Mouse (Mus musculus) ovary, adult 18-20 months (tissue): ENCODE measurements around the gene Anln.
A peak's percentile ranks its signal among the peaks of the same experiment; 100 is the strongest.
"Not testable (repeated sequence)": the region's sequence is repeated elsewhere in the genome, so short reads cannot be mapped to it uniquely, and the experiment has no call there.

ENCODE experiments used
- DNase-seq: peaks from one replicate; pipeline ENCODE4 v3.0.0; 2022; ENCODE audit warnings: low spot score, mixed read lengths

The Anln gene

DNA sequence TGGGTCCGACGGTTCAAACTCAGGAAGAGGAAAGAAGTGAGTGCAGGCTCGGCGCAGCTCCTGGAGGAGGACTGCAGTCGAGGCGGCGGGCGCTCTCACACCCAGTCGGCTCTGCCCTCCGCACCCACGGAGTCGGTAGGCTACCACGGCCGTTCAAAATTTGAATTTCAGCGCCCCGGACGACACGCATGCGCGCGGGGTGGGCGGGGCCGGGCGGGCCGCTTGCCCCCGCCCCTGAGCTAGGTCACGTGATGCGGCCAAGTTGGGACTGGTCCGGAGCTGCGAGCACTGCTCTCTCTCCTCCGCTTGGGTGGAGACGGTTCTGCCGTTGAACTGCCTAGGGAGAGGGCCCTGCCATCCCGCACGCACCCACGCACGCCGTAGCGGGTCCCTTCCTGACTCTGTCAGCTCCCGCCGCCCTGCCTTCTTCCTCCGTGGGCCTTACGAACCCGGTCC, at the start of gene Anln:
TSS of gene Anln (minus strand) at position 168 of the 456 bp plus-strand sequence.
- DNase-seq: peak; percentile 86

- DNase-seq: no peak
These were observed 45.1 kb upstream of the Anln start for GRCm38 (mm10) chr9:22434101-22434500.

DNA sequence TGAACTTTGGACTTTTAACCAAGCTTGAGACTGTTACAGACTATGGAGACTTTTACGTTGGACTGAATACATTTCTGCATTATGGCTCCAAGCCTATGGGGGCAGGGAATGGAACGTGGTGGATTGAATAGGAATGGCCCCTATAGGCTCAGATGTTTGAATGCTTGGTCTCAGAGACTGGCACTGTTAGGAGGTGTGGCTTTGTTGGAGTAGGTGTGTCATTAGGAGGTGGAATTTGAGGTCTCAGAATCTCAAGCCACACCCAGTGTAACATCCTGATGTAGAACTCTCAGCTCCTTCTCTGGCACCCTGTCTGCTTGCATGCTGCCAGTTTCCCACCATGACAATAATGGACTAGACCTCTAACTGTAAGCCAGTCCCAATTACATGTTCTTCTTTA, 44.2 kb upstream of the Anln start:
- DNase-seq: no peak

- DNase-seq: no peak
These were observed 41.4 kb upstream of the Anln start for GRCm38 (mm10) chr9:22430315-22430840.

- DNase-seq: no peak
These were observed 40.7 kb upstream of the Anln start for GRCm38 (mm10) chr9:22429533-22430241.

GRCm38 (mm10) chr9:22428666-22429410, 39.9 kb upstream of the Anln start:
- no peak for DNase-seq

DNA sequence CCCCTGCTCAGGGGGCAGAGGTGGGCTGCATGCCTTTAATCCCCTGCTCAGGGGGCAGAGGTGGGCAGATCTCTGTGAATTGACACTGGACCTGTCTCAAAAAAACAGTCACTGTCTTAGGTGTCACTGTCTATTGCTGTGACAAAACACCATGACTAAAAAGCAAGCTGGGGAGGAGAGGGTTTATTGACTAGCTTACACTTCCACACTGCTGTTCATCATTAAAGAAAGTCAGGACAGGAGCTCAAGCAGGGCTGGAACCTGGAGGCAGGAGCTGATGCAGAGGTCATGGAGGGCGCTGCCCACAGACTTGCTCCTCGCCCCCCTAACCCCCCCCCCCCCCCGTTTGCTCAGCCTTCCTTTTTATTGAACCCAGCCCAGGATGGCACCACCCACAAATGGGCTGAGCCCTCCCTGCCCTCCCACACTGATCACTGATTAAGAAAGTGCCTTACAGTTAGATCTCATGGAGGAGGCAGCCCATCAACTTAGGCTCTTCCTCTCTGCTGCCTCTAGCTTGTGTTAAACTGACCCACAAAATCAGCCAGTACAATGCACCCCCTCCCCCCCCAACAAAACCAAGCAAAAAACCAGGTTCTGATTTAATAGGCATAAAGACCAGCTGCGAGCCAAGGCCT, 39.2 kb upstream of the Anln start:
- no peak for DNase-seq

GRCm38 (mm10) chr9:22424719-22425118, 35.7 kb upstream of the Anln start:
- no peak for DNase-seq

DNA sequence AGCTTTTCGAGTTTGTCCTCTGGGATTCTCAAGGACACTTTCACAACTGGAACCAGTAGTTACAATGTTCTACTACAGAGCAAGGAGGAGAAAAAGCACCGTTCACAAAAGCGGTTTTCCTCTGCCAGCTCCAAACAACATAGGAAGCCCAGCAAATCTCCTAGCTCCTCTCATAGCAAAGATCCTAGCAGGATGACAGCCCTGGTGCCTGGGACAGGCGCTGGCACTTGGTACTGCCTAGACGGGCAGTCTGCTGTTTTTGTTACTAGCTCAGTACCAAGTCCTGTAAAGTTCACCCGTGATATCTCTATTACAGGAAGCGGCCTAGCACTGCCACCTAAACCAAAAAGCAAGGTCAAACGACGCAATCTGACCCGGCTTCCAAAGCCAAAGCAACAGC, 35.2 kb upstream of the Anln start:
- no peak for DNase-seq

DNA sequence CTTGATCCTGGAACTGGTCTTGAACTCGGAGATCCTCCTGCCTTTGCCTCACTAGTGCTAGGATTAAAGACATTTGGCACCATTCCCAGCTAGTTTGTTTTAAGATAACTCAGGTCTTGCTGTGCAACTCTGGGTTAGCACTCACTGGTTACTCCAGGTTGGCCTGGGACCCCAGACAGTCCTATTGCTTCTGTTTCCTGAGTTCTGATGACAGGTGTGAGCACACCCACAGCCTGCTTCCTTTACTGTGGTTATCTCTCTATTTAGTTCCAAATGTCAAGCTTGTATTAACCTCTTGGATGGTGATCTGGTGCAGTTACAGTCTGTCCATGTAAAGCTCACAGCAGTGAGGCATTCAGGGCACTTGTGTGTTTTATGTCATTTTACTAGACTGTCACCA, 34.5 kb upstream of the Anln start:
- no peak for DNase-seq

GRCm38 (mm10) chr9:22422559-22422958, 33.6 kb upstream of the Anln start:
- no peak for DNase-seq

GRCm38 (mm10) chr9:22420491-22420890, 31.5 kb upstream of the Anln start:
- DNase-seq: no peak

GRCm38 (mm10) chr9:22419877-22420276, 30.9 kb upstream of the Anln start:
- no peak for DNase-seq

DNA sequence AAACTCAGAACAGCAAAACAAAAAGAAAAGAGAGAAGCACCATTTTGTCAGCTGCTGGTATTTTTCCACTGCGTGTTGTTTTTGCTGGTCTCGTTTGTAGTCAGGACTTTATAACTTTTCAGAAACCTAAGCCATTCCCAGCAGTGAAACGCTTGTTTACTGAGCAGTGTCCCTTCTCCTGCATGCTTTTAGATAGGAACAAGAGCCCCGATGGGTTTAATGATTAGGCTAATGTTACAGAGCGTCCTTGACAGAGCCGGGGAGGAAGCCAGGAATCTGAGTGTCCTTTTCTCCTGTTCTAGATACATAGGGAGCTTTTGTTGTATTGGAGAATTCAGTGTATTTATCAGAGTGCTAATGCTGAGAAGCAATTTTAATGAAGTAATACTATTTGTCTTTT, 28.6 kb upstream of the Anln start:
- DNase-seq: no peak

DNA sequence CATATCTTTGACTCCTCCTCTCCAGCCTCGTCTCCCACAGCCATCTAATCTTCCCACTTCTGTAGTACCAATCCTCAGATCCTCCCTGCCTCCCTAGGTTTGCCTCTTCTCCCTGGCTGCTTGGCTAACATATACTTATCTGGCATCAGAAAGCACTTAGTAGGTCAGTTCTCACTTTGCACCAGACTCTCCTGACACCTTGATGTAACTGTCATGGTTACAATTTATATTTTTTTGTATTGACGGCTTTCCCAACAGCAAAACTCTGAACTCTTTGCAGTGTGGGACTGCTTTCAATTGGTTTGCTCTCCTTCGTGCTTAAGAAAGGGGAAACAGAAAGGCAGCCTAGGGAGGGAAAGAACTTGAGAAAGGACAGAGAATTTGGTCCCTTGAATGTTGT, 27.2 kb upstream of the Anln start:
- no peak for DNase-seq

DNA sequence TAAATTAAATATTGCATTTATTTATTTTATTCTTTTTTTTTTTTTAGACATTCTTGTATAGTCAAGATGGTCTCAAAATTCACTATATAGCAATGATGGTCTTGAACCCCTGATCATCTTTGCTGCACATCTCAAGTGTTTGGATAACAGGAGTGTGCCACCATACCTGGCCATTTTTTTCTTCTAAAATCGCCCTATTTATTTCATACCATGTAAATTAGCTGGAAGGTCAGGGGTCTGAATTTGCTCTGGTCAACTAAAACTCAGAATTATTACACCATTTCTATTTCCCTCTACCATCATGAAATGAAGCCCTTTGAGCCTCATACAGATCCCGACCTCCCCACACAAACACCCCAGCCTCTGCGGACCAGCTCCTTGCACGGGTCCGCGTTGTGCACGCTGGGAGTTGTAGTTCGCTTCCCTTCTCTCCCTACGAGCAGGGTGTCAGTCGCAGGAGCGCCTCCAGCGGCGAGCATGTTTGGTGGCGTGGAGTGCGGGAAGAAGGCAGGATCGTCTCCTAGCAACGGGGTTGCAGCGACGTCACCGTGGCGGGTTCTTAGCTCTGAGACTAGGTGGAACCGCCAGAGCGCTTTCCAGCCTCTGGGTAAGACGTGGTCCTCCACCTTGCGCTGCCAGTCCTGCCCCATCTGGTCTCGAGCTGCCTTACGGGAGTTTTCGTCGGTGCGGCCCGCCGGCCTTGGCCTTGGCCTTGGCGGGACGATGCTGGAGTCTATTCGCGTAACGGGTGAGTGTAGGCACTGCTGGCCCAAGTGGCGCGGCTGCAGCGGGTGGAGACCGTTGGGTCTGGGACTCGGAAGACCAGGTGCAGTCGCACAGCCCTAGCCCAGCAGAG, 22.2 kb upstream of the Anln start, which contains the start of gene 9530077C05Rik:
TSS of gene 9530077C05Rik (plus strand) at position 512 of the 856 bp plus-strand sequence.
- peak; percentile 93 for DNase-seq

GRCm38 (mm10) chr9:22409501-22409900, 20.5 kb upstream of the Anln start:
- DNase-seq: no peak

- not testable (repeated sequence) for DNase-seq
These were observed 19.4 kb upstream of the Anln start for GRCm38 (mm10) chr9:22408344-22408743.

DNA sequence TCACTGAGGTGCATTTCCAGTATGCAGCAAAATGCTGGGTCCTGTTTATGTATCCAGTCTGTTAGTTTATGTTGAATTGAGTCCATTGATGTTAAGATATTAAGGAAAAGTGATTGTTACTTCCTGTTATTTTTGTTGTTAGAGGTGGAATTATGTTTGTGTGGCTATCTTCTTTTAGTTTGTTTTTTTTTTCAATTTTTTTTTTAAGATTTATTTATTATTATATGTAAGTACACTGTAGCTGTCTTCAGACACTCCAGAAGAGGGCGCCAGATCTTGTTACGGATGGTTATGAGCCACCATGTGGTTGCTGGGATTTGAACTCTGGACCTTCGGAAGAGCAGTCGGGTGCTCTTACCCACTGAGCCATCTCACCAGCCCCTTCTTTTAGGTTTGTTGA, 18.6 kb upstream of the Anln start:
- DNase-seq: not testable (repeated sequence)

GRCm38 (mm10) chr9:22405414-22405813, 16.4 kb upstream of the Anln start:
- no peak for DNase-seq

GRCm38 (mm10) chr9:22403501-22403900, 14.5 kb upstream of the Anln start:
- DNase-seq: not testable (repeated sequence)

- no peak for DNase-seq
These were observed 14.0 kb upstream of the Anln start for GRCm38 (mm10) chr9:22402976-22403375.
